Mouse (Mus musculus) lung, postnatal 10 days (tissue): ENCODE results near the gene Ntng1.

Experiments
- DNase-seq: peaks from one replicate; pipeline ENCODE4 v3.0.0; 2021

Ntng1 gene

GRCm38 (mm10) chr3:110054125-110054524 lies 89.7 kb downstream of the Ntng1 start:
- no peak for DNase-seq

- no peak for DNase-seq
These were observed 95.7 kb downstream of the Ntng1 start for GRCm38 (mm10) chr3:110048152-110048551.

DNA sequence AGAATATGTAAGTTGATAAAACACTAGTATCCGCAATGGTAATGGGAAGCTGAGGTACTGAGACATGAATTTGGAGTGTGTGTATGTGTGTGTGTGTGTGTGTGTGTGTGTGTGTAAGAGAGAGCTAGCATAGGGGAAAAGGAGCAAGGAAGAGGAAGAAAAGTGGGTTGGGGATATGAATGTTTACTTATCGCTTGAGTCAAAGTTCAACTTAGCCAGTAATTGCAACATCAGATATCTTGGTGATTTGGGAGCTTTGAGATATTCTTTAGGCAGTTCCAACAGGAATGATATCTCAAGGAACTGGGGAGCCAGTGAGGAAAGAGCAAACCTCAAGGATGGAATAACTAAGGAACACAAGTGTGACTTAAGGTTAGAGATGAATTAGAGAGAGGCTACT lies 97.1 kb downstream of the Ntng1 start:
- DNase-seq: no peak

- DNase-seq: no peak
These were observed 99.6 kb downstream of the Ntng1 start for GRCm38 (mm10) chr3:110044209-110044608.

GRCm38 (mm10) chr3:110043641-110044187 lies 100.1 kb downstream of the Ntng1 start:
- DNase-seq: no peak

DNA sequence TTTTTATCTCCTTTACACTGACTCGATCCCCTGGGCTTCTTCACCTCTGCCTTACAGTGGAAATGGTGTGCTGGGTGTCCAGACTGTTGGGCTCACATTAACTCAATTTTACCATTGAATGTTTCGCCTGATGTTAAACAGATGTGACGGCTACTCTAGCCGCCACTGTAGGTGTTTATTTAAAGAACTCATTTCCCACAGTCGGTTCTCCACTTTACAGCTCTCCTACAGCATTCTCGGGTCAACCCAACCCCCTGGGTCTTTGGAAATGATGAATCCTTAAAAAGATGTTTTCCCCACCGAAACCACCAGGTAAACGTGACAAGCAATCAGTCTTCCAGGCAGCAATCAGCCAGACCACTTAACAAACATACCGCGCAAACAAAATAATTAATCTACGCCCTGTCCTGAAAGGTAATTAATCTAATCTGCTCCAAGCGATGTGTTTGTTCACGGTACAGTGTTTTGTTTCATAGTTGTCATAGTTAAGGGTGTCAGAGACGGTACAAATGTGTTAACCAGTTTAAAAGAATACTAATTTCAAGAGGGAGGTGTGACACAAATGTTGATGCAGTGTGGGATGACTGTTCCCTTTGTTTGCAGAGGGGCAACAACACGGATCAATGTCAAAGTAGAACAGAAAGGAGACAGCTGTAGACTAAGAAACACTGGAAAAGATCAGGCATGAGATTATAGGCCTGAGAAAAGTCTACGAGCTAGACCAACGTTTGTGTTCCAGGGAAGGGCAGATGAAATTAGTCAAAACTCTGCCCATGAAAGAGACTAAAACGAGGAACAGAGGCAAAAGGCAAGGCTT lies 120.8 kb downstream of the Ntng1 start:
- DNase-seq: no peak

GRCm38 (mm10) chr3:110010870-110011626 lies 132.8 kb downstream of the Ntng1 start:
- DNase-seq: no peak

GRCm38 (mm10) chr3:110010441-110010840 lies 133.4 kb downstream of the Ntng1 start:
- DNase-seq: no peak

DNA sequence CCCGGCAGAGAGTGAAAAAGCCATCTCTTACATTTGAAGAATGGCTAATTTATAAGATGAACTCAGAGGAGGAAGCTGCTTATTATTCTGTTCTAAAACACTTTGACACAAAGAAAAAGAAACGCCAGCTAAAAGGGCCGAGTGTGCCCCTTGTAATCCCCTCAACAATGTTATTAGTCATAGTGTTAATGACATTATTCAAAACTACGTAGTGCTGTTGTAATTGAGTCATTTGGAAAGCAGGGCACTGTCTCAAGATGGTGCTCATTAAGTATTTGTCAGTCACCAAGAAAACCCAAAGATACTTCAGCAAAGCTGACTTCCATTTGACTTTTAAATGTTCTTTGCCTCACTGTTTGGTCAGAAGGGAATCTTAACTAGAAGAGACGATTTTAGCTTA lies 143.5 kb downstream of the Ntng1 start:
- DNase-seq: no peak

DNA sequence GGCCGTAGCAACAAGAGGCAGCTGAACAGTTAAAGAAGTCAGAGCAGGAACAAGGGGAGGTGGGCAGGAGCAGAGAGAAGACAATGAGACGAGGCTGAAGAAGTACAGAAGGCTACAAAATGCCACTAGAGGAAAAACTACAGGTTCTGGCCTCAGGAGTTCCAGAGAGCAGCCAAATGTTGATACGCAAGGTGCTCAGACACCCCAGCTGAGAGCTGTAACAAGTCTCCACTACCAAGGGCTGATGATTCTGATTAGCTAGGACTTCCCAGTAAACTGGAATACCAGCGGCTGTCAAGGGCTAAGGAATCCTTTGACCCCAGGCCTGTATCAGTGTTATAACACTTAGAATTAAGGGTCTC lies 148.2 kb downstream of the Ntng1 start:
- no peak for DNase-seq

DNA sequence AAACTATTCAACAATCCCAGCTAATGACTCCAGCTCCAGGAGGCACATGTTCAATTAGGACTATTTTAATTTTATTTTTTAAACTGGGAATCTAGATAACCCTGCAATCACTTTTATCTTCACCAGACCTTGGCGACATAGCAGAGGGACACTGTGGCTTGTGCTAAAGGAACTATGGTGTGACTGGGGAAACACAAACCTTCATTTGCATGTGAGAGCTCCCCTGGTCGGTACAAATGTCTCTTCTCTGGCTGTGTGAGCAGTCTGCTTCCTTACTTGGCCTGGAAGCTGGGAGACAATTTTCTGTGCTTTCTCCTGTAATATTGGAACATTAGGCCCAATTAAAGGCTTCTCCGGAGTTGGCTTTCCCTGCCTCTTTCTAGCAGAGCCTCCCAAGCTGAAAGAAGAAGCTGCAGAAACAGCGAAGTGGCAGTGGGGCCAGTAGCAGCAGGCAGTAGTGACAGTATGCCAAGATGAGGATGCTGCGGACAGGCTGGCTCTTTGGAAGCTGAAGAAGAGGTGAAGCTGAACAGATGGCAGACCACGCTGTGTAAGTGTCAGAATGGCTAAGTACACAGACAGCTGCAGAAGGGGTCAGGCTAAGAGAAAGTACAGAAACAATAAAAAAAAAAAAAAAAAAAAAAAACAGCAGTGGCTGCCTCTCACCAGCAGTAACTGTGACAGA lies 148.7 kb downstream of the Ntng1 start:
- DNase-seq: no peak

DNA sequence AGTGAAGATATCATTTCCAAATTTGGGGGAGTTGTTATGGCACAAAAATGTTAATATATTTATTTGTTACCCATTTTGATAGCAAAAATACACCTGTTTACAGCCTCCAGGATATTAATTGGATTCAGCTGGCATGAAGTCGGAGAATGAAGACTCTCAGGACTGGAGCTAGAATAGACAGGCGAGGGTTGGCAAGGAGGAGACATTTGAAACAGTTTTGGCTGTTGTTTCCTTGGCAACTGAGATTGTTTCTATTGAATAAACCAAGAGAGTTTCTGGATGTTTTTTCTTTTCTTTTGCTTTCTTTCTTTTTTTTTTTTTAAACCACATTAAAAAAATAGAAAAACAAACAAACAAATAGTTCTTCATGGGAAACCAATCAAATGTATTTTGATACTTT lies 159.7 kb downstream of the Ntng1 start:
- DNase-seq: peak; percentile 19

- DNase-seq: no peak
These were observed 166.2 kb downstream of the Ntng1 start for GRCm38 (mm10) chr3:109977614-109978013.

GRCm38 (mm10) chr3:109975106-109975505 lies 168.7 kb downstream of the Ntng1 start:
- no peak for DNase-seq

- DNase-seq: no peak
These were observed 172.3 kb downstream of the Ntng1 start for GRCm38 (mm10) chr3:109971465-109971864.

DNA sequence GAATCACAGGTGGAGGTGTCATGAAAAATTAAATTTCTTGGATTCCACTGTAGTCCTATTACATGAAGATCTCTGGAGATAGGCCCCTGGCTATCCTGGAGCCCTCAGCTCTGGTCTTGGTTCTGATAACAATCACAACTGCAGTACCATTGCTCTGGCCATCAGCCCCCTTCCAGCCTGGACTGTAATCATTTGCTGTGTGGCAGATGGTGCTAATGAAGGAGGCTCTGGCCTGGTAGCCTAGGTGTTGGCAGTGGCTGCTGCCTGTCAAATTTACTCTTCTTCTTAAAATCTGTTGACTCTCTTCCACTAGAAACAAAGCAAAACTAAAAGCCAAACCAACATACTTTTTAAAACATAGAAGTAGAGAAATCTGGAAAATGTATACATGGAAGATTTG lies 173.6 kb downstream of the Ntng1 start:
- no peak for DNase-seq

GRCm38 (mm10) chr3:109962631-109963030 lies 181.2 kb downstream of the Ntng1 start:
- DNase-seq: no peak

GRCm38 (mm10) chr3:109942960-109943359 lies 200.9 kb downstream of the Ntng1 start:
- DNase-seq: no peak

- DNase-seq: no peak
These were observed 206.2 kb downstream of the Ntng1 start for GRCm38 (mm10) chr3:109937634-109938033.

GRCm38 (mm10) chr3:109936275-109936674 lies 207.5 kb downstream of the Ntng1 start:
- peak; percentile 38 for DNase-seq

DNA sequence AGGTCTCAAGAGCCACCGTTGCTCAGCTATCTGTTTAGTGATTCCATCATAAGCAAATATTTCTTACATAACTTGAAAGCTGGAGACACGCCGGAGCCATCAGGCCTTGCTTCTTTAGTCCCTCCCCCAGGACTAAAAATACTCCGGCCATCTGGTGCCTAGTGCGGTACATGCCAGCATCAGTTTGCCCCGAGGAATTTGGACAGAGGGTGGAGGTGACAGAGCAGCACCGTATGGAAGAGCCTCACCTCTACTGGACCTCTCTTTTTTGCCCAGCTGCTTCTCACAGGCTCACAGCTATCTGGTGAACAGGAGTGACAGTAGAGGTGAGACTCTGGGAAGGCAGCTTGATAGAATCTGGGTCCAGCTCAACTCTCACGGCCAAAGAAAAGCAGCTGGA lies 211.6 kb downstream of the Ntng1 start:
- no peak for DNase-seq

GRCm38 (mm10) chr3:109931021-109931420 lies 212.8 kb downstream of the Ntng1 start:
- no peak for DNase-seq

- no peak for DNase-seq
These were observed 220.0 kb downstream of the Ntng1 start for GRCm38 (mm10) chr3:109923788-109924187.
